Mouse (Mus musculus) urinary bladder, postnatal 4 days (tissue): Measurements from ENCODE around the gene Pnpla3.

ENCODE experiments used
- DNase-seq, 2 experiments: peaks; one replicate each; pipeline ENCODE4 v3.0.0; 2021 to 2022; ENCODE audit warnings: low spot score in 2 of 2

Gene Pnpla3

GRCm38 (mm10) chr15:84178733-84179132 is 11.1 kb downstream of the Pnpla3 start:
- DNase-seq: no peak

GRCm38 (mm10) chr15:84182000-84182399 is 14.4 kb downstream of the Pnpla3 start:
- DNase-seq: no peak

GRCm38 (mm10) chr15:84183967-84184366 is 16.3 kb downstream of the Pnpla3 start:
- no peak for DNase-seq

- no peak for DNase-seq
Observed at GRCm38 (mm10) chr15:84186196-84186595, 18.6 kb downstream of the Pnpla3 start.

- no peak for DNase-seq
Observed at GRCm38 (mm10) chr15:84188887-84189530, 21.4 kb downstream of the Pnpla3 start.

- no peak for DNase-seq
Observed at GRCm38 (mm10) chr15:84189881-84190280, 22.2 kb downstream of the Pnpla3 start.

GRCm38 (mm10) chr15:84191724-84192057 is 24.1 kb downstream of the Pnpla3 start:
- no peak for DNase-seq

GRCm38 (mm10) chr15:84192058-84192791 is 24.6 kb downstream of the Pnpla3 start, which contains the start of gene Samm50:
TSS of gene Samm50 (plus strand) at chr15:84192241.
- peak; percentile 86 to 87 for DNase-seq

GRCm38 (mm10) chr15:84196486-84197165 is 29.0 kb downstream of the Pnpla3 start:
- DNase-seq: no peak

GRCm38 (mm10) chr15:84207327-84207726 is 39.7 kb downstream of the Pnpla3 start:
- no peak for DNase-seq

GRCm38 (mm10) chr15:84209517-84210412 is 42.1 kb downstream of the Pnpla3 start:
- no peak for DNase-seq

- no peak for DNase-seq
Observed at GRCm38 (mm10) chr15:84210461-84210860, 42.8 kb downstream of the Pnpla3 start.

GRCm38 (mm10) chr15:84210941-84211340 is 43.3 kb downstream of the Pnpla3 start:
- no peak for DNase-seq

GRCm38 (mm10) chr15:84211564-84211963 is 43.9 kb downstream of the Pnpla3 start:
- no peak for DNase-seq

GRCm38 (mm10) chr15:84212031-84212755 is 44.6 kb downstream of the Pnpla3 start:
- DNase-seq: peak; percentile 73 to 84

- DNase-seq: no peak
Observed at GRCm38 (mm10) chr15:84212756-84213105, 45.1 kb downstream of the Pnpla3 start.

- DNase-seq: no peak
Observed at GRCm38 (mm10) chr15:84213162-84213739, 45.6 kb downstream of the Pnpla3 start.

- no peak for DNase-seq
Observed at GRCm38 (mm10) chr15:84214476-84214875, 46.8 kb downstream of the Pnpla3 start.

- DNase-seq: no peak
Observed at GRCm38 (mm10) chr15:84215273-84215672, 47.6 kb downstream of the Pnpla3 start.

- DNase-seq: no peak
Observed at GRCm38 (mm10) chr15:84216026-84216425, 48.4 kb downstream of the Pnpla3 start.
